Mouse (Mus musculus) ES-E14 (cell line): ENCODE data around the gene Ptprf.

Experiments
- CHD2 ChIP-seq: IDR thresholded peaks from 2 replicates; pipeline ENCODE4 v1.6.1; 2014; ENCODE audit warnings: mild to moderate bottlenecking, low read depth, low read length, inconsistent platforms
- HCFC1 ChIP-seq: IDR thresholded peaks from 2 replicates; pipeline ENCODE4 v1.6.1; 2012; ENCODE audit warnings: low read length, inconsistent platforms, borderline replicate concordance; ENCODE audit not compliant: insufficient read depth
- MAFK ChIP-seq: IDR thresholded peaks from 2 replicates; pipeline ENCODE4 v1.6.1; 2014; ENCODE audit warnings: mild to moderate bottlenecking, low read depth, low read length, inconsistent platforms; ENCODE audit not compliant: insufficient read depth
- ZC3H11A ChIP-seq: IDR thresholded peaks from 2 replicates; pipeline ENCODE4 v1.6.1; 2012; ENCODE audit warnings: low read depth, mild to moderate bottlenecking, inconsistent platforms, low read length, borderline replicate concordance
- ZNF384 ChIP-seq: IDR thresholded peaks from 2 replicates; pipeline ENCODE4 v1.6.1; 2012; ENCODE audit warnings: low read depth, low read length, inconsistent platforms

GRCm38 (mm10) chr4:118216726-118217595 is 74.2 kb downstream of the Ptprf start:
- TF ChIP-seq HCFC1 (no peak), ZC3H11A (peak; percentile 52; the same call in 1 of the 2 replicates), MAFK (no peak), ZNF384 (no peak), CHD2 (no peak)
